Mouse (Mus musculus): ENCODE measurements at regions not wholly inside any gene's neighbourhood (a gene's known extent, or its start where the extent isn't known, plus 50 kb on each side); places are given as distances from the start of the nearest gene placed in this dataset.

DNA sequence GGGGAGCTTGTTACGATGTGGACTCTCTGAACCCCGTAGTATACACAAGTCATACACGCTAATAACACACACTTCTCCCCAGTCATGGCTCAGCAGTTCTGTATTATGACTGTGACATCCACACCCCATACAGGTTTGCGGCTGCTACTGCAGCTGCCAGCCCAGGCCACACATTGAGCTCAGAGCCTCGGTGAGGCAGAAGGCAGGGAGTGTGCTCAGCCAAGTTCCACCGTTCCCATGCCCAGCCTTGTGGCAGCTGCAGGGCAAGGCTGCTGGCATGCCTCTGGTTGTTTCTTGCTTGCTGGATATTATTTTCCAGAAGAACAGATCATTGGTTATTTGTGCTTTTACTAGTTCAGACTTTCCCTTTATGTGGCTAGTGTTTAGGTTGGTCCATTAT, 202.6 kb downstream of the Sec16b start:
- Histone ChIP-seq H3K4me1 (replicated peaks) (peaks cover 6% of the 10 kb centered on the region; the same call in 1 of the 2 replicates), H3K36me3 (no peaks in the 10 kb centered on the region), H3K27ac (no peak overlapping the region), H3K4me2 (no peak overlapping the region), H3K4me3 (no peak overlapping the region), H3K9me3 (no peaks in the 10 kb centered on the region), H3K9ac (no peak overlapping the region), H3K27me3 (no peaks in the 10 kb centered on the region)
- ATAC-seq (ENCODE audit: low FRiP score) = no peak
- 77% methylated on average over 6 of the region's 6 CpGs for WGBS

DNA sequence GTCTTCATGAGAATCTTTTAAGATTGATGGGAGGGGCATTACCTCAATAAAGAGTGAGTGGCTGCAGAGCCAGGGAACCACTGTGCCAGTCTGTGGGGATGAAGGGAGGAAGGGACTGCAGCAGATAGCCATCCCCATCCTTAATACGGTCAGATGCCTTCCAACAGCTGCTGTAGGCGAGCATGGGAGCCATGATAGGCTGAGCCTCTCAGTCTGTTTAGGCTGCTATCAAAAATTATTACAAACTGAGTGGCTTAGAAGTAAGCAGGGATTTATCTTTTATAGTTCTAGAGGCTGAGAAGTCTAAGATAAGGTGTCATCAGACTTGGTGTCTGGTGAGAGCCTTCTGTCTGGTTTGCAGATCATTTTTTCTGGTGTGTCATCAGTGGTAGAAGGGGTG, 204.3 kb downstream of the Sec16b start:
- Histone ChIP-seq H3K9me3 (no peaks in the 10 kb centered on the region), H3K27me3 (no peaks in the 10 kb centered on the region), H3K4me2 (no peak overlapping the region), H3K27ac (no peak overlapping the region), H3K9ac (no peak overlapping the region), H3K36me3 (no peaks in the 10 kb centered on the region), H3K4me3 (no peak overlapping the region), H3K4me1 (replicated peaks) (peaks cover 6% of the 10 kb centered on the region; the same call in 1 of the 2 replicates)
- no peak for ATAC-seq (ENCODE audit: low FRiP score)
- 92% methylated on average over 2 of the region's 2 CpGs for WGBS

- Histone ChIP-seq H3K4me3 (no peak overlapping the region), H3K27ac (no peak overlapping the region), H3K27me3 (no peaks in the 10 kb centered on the region), H3K36me3 (no peaks in the 10 kb centered on the region), H3K4me2 (no peak overlapping the region), H3K9ac (no peak overlapping the region), H3K4me1 (replicated peaks) (peaks cover 6% of the 10 kb centered on the region; the same call in 1 of the 2 replicates), H3K9me3 (no peaks in the 10 kb centered on the region)
- WGBS = 22% methylated on average over 2 of the region's 2 CpGs
- no peak for ATAC-seq (ENCODE audit: low FRiP score)
These were observed 206.0 kb downstream of the Sec16b start for GRCm38 (mm10) chr1:157712519-157712918.

DNA sequence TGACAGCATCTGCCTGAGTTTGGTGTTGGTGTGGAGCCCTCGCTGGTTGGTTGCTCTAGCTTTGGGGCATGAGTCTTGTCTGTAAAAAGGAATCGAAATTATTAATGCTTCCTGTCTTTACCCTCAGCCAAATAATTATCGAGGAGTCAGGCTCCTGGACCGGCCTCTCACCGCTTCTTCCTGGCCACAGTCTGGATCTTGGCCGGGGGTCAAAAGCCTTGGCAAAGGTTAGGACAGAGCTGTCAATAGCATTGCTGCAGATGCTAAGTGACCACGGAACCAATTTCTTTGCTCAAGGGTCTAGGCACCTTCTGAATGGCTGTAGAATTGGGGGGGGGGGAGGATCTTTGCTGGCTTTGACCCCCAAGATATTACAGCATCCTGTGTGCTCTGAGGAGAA, 207.3 kb downstream of the Sec16b start:
- peaks cover 6% of the 10 kb centered on the region; the same call in 1 of the 2 replicates for H3K4me1 ChIP-seq (replicated peaks)
- H3K9ac ChIP-seq = no peak overlapping the region
- no peaks in the 10 kb centered on the region for H3K36me3 ChIP-seq
- H3K9me3 ChIP-seq = no peaks in the 10 kb centered on the region
- ATAC-seq (ENCODE audit: low FRiP score) = no peak
- no peak overlapping the region for H3K27ac ChIP-seq
- H3K4me2 ChIP-seq = no peak overlapping the region
- WGBS = 77% methylated on average over 7 of the region's 7 CpGs
- H3K27me3 ChIP-seq = no peaks in the 10 kb centered on the region
- no peak overlapping the region for H3K4me3 ChIP-seq

GRCm38 (mm10) chr1:157715632-157716031, 209.1 kb downstream of the Sec16b start:
- no peaks in the 10 kb centered on the region for H3K36me3 ChIP-seq
- no peak overlapping the region for H3K9ac ChIP-seq
- WGBS = 63% methylated on average over 3 of the region's 3 CpGs

GRCm38 (mm10) chr1:157717131-157717530, 210.6 kb downstream of the Sec16b start:
- no peaks in the 10 kb centered on the region for H3K27me3 ChIP-seq
- H3K4me2 ChIP-seq = no peak overlapping the region
- ATAC-seq (ENCODE audit: low FRiP score) = no peak
- no peak overlapping the region for H3K4me3 ChIP-seq
- H3K9ac ChIP-seq = no peak overlapping the region
- no peaks in the 10 kb centered on the region for H3K9me3 ChIP-seq
- peaks cover 6% of the 10 kb centered on the region; the same call in 1 of the 2 replicates for H3K4me1 ChIP-seq (replicated peaks)
- 69% methylated on average over 5 of the region's 5 CpGs for WGBS
- no peak overlapping the region for H3K27ac ChIP-seq
- H3K36me3 ChIP-seq = no peaks in the 10 kb centered on the region

More at GRCm38 (mm10) chr1:157715632-157716031, 209.1 kb downstream of the Sec16b start:
- H3K27ac ChIP-seq = no peak overlapping the region
- peaks cover 6% of the 10 kb centered on the region; the same call in 1 of the 2 replicates for H3K4me1 ChIP-seq (replicated peaks)
- H3K27me3 ChIP-seq = no peaks in the 10 kb centered on the region
- no peak for ATAC-seq (ENCODE audit: low FRiP score)
- H3K4me3 ChIP-seq = no peak overlapping the region
- no peak overlapping the region for H3K4me2 ChIP-seq
- H3K9me3 ChIP-seq = no peaks in the 10 kb centered on the region

DNA sequence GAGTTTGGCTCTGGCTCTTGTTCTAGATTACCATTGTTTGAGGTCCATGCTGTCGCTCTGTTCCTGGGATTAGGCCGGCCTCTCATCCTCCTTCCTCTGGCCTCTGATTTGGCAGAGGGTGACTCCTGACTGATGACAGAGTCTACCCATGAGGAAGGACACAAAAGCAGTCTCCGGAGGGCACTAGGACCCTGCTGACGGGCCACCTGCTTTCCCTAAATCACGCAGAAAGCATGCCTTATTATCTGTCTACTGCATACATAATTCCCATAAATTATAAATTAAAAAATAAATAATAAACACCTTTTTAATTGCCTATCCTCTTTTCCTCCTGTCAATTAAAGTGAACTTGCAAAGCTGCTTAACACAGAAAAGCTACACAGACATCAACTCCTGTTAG, 215.4 kb downstream of the Sec16b start:
- Histone ChIP-seq H3K4me3 (no peak overlapping the region), H3K4me2 (no peak overlapping the region), H3K27ac (no peak overlapping the region), H3K36me3 (no peaks in the 10 kb centered on the region), H3K4me1 (replicated peaks) (0 out of 2 replicates have a peak, but pooled peaks cover 5% of the 10 kb centered on the region), H3K9me3 (no peaks in the 10 kb centered on the region), H3K9ac (no peak overlapping the region), H3K27me3 (no peaks in the 10 kb centered on the region)
- 74% methylated on average over 5 of the region's 5 CpGs for WGBS
- no peak for ATAC-seq (ENCODE audit: low FRiP score)

GRCm38 (mm10) chr1:157731124-157731523, 224.6 kb downstream of the Sec16b start:
- 90% methylated on average over 1 of the region's 1 CpGs for WGBS
- H3K9me3 ChIP-seq = no peaks in the 10 kb centered on the region

DNA sequence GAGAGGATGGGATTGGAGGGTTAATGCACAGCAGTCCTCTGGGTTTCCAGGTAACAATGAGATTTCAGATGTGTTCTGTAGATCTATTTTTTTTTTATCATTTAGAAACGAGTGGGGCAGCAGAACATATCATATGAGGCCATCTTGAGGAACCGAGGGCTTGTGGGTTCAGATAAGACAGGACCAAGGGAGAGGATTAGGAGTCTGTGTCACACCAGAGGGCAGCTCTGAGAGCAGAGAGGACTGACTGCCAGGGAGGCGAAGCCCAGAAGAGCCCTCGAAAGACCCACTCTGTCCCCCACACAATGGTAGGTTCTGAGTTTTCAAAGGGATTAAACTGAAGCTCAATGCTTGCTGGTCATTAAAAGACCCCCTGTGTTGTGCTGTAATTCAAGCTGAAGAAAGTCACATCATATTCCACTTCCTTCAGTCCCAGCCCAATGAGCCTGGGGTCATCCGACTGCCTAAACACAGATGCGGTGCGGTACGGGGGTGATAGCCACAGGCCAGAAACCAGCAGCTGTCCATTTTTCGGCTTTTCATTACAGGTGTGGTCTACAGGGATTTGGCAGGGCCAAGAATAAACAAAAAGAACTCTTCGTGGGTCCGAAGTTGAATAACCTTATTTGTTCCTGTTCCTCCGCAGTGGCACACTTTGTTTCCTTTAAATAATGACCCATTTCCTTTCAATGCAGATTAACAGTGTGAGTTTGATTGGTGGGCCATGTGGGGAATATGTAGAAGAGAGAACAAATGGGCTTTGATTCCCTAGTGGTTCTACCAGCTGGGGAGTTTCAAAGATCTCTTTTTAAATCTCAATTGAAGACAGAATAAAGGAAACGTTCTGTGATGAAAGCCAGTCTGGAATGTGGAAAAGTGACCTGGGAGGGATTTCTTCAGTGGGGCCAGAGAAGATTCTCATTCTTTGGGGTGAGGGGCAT, 234.5 kb downstream of the Sec16b start:
- WGBS = 67% methylated on average over 13 of the region's 13 CpGs
- H3K4me3 ChIP-seq = no peak overlapping the region
- no peaks in the 10 kb centered on the region for H3K9me3 ChIP-seq
- no peaks in the 10 kb centered on the region for H3K27me3 ChIP-seq
- no peaks in the 10 kb centered on the region for H3K36me3 ChIP-seq
- H3K9ac ChIP-seq = no peak overlapping the region
- H3K4me1 ChIP-seq (replicated peaks) = peaks cover 2% of the 10 kb centered on the region
- no peak overlapping the region for H3K4me2 ChIP-seq
- ATAC-seq (ENCODE audit: low FRiP score) = no peak
- no peak overlapping the region for H3K27ac ChIP-seq

More at GRCm38 (mm10) chr1:157731124-157731523, 224.6 kb downstream of the Sec16b start:
- Histone ChIP-seq H3K27ac (no peak overlapping the region), H3K27me3 (no peaks in the 10 kb centered on the region), H3K4me3 (no peak overlapping the region), H3K9ac (no peak overlapping the region), H3K4me2 (no peak overlapping the region), H3K4me1 (replicated peaks) (no peaks in the 10 kb centered on the region), H3K36me3 (no peaks in the 10 kb centered on the region)
- ATAC-seq (ENCODE audit: low FRiP score) = no peak

- no peak overlapping the region for H3K27ac ChIP-seq
- H3K9me3 ChIP-seq = no peaks in the 10 kb centered on the region
- H3K4me2 ChIP-seq = no peak overlapping the region
- peaks cover 8% of the 10 kb centered on the region for H3K4me1 ChIP-seq (replicated peaks)
- no peaks in the 10 kb centered on the region for H3K36me3 ChIP-seq
- no peak overlapping the region for H3K4me3 ChIP-seq
- ATAC-seq (ENCODE audit: low FRiP score) = 0 out of 2 replicates have a peak, but pooled peaks have one; percentile 68
- H3K9ac ChIP-seq = no peak overlapping the region
- H3K27me3 ChIP-seq = no peaks in the 10 kb centered on the region
These were observed 239.1 kb downstream of the Sec16b start for GRCm38 (mm10) chr1:157745611-157746010.

- no peak overlapping the region for H3K4me2 ChIP-seq
- H3K9ac ChIP-seq = no peak overlapping the region
- no peaks in the 10 kb centered on the region for H3K36me3 ChIP-seq
- whole genome bisulfite sequencing = 64% methylated on average over 10 of the region's 10 CpGs
- no peak overlapping the region for H3K27ac ChIP-seq
- no peaks in the 10 kb centered on the region for H3K9me3 ChIP-seq
- no peak for ATAC-seq (ENCODE audit: low FRiP score)
- no peak overlapping the region for H3K4me3 ChIP-seq
- no peaks in the 10 kb centered on the region for H3K27me3 ChIP-seq
- 0 out of 2 replicates have a peak, but pooled peaks cover 7% of the 10 kb centered on the region for H3K4me1 ChIP-seq (replicated peaks)
These were observed 248.6 kb downstream of the Sec16b start for GRCm38 (mm10) chr1:157755015-157755649.

DNA sequence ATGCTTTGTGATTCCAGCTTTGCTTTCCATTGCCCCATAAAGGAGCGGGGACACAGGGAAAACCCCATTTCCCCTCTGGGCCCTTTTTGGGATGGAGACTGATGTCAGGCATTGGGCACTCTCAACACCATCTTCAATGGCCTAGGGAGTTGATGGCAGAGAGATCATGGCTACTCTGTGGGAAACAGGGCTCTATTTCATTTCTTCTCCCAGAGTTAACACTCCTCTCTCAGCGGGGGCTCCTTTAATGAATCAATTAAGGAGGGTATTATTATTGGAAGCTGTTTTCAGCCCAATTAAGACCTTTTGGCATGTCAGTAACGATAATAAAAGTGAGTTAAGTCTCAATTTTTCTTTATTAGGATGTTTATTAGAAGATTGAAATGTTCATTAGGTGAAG, 250.4 kb downstream of the Sec16b start:
- no peak overlapping the region for H3K4me3 ChIP-seq
- ATAC-seq (ENCODE audit: low FRiP score) = no peak
- H3K36me3 ChIP-seq = no peaks in the 10 kb centered on the region
- H3K27me3 ChIP-seq = no peaks in the 10 kb centered on the region
- WGBS = 71% methylated on average over 3 of the region's 3 CpGs
- 0 out of 2 replicates have a peak, but pooled peaks cover 7% of the 10 kb centered on the region for H3K4me1 ChIP-seq (replicated peaks)
- no peak overlapping the region for H3K4me2 ChIP-seq
- no peak overlapping the region for H3K9ac ChIP-seq
- H3K9me3 ChIP-seq = no peaks in the 10 kb centered on the region
- no peak overlapping the region for H3K27ac ChIP-seq
